Mouse (Mus musculus): ENCODE measurements at regions not wholly inside any gene's neighbourhood (a gene's known extent, or its start where the extent isn't known, plus 50 kb on each side); places are given as distances from the start of the nearest gene placed in this dataset. TPM values are rescaled to one million over a fixed set of nuclear protein-coding genes. Genes with fewer than 3 reads are reported as not detected.

DNA sequence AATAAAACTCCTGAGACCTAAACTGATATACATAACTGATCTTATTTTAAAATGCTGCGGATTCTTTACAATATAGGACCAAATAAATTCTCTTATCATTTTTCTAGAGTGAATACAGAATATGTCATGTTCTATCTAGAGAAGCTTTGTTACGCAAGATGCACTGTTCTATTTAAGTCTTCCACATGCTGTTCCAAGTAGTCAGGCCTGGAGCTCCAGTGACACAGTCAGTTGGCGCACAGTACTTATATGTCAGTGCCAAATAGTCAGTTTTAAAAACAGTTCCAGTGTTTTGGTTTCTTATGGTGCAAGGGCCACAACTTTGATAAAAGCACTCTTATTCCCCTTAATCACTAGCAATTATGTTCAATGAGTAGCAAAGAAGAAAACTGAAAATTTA lies 344.3 kb upstream of the Slitrk5 start:
- no peak for ATAC-seq (ENCODE audit: insufficient number of reproducible peaks, low FRiP score, low TSS enrichment, low read depth)
- WGBS, result 91% methylated on average over 3 of the region's 3 CpGs

DNA sequence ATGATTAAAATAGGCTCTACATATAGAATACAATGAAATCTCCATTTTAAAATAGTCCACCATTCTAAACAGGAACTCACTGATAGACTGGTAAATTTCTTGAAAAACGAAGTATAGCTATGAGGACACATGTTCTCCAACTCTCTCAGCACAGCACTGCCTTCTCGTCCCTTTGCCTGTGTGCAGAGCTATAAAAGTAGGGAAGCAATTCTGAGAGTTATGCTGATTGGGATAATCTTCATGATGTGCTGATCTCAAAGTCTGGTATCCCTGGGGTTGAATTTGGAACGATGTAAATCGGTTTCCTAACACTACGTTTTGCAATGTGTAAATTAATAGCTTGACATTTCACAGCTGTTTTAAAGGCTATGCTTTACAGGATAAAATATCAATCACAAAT lies 321.4 kb upstream of the Slitrk5 start:
- no peak overlapping the region for H3K9ac ChIP-seq
- H3K4me1 ChIP-seq, result no peaks in the 10 kb centered on the region
- no peaks in the 10 kb centered on the region for H3K36me3 ChIP-seq
- no peak for ATAC-seq (ENCODE audit: insufficient number of reproducible peaks, low FRiP score, low TSS enrichment, low read depth)
- H3K4me3 ChIP-seq, result no peak overlapping the region
- no peak overlapping the region for H3K27ac ChIP-seq
- H3K9me3 ChIP-seq, result no peaks in the 10 kb centered on the region
- H3K27me3 ChIP-seq, result no peaks in the 10 kb centered on the region
- no peak overlapping the region for H3K4me2 ChIP-seq
- 72% methylated on average over 5 of the region's 5 CpGs for WGBS

More for the DNA sequence above, 344.3 kb upstream of the Slitrk5 start:
- no peak overlapping the region for H3K9ac ChIP-seq
- H3K4me1 ChIP-seq, result no peaks in the 10 kb centered on the region
- no peak overlapping the region for H3K4me2 ChIP-seq
- H3K9me3 ChIP-seq, result no peaks in the 10 kb centered on the region
- no peaks in the 10 kb centered on the region for H3K36me3 ChIP-seq
- no peak overlapping the region for H3K4me3 ChIP-seq
- H3K27me3 ChIP-seq, result no peaks in the 10 kb centered on the region
- no peak overlapping the region for H3K27ac ChIP-seq

DNA sequence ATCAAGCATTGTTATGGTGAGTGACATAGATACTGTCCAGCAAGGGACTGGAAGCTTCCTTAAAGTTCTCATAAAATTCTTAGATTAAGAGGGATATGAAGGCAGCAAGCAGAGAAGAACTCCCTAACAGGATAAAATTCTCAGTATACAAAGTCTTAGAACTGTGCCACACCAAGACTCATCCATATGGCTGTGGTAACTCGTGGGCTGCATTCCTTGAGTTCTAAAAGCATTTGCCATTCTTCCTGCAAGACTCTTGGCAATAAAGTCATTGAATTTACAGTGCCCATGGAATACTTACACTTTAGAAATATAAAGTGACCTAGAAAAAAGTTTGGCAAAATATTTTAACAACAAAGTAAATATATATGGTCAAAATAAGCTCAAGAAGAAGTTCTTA lies 278.1 kb upstream of the Slitrk5 start:
- ATAC-seq (ENCODE audit: insufficient number of reproducible peaks, low FRiP score, low TSS enrichment, low read depth), result no peak
- no peaks in the 10 kb centered on the region for H3K9me3 ChIP-seq
- no peak overlapping the region for H3K4me3 ChIP-seq
- no peaks in the 10 kb centered on the region for H3K27me3 ChIP-seq
- no peaks in the 10 kb centered on the region for H3K36me3 ChIP-seq
- no peak overlapping the region for H3K4me2 ChIP-seq
- no peak overlapping the region for H3K9ac ChIP-seq
- H3K4me1 ChIP-seq, result no peaks in the 10 kb centered on the region
- no peak overlapping the region for H3K27ac ChIP-seq
- 30% methylated on average over 1 of the region's 1 CpGs for WGBS

DNA sequence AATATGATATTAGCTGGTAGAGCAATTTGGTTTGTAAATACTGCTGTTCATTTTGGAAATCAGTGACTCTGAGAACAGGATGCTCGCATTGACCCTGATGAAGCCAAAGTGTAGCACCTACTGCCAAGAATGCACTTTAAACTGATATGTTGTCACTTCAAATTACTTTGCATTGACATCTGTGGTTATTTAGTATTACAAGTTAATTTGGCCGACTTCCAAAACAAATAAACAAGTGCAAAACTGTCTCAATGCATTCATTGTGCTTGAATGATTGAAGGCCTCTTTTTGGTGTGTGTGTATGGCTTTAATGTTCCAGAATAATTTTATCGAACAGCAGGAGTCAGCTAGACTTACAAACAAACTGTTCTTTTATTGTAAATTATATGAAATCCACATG lies 274.1 kb upstream of the Slitrk5 start:
- Histone ChIP-seq H3K4me2 (no peak overlapping the region), H3K4me1 (no peaks in the 10 kb centered on the region), H3K27ac (no peak overlapping the region), H3K4me3 (no peak overlapping the region), H3K36me3 (no peaks in the 10 kb centered on the region), H3K9ac (no peak overlapping the region), H3K27me3 (no peaks in the 10 kb centered on the region), H3K9me3 (no peaks in the 10 kb centered on the region)
- WGBS, result 47% methylated on average over 3 of the region's 3 CpGs
- no peak for ATAC-seq (ENCODE audit: insufficient number of reproducible peaks, low FRiP score, low TSS enrichment, low read depth)

DNA sequence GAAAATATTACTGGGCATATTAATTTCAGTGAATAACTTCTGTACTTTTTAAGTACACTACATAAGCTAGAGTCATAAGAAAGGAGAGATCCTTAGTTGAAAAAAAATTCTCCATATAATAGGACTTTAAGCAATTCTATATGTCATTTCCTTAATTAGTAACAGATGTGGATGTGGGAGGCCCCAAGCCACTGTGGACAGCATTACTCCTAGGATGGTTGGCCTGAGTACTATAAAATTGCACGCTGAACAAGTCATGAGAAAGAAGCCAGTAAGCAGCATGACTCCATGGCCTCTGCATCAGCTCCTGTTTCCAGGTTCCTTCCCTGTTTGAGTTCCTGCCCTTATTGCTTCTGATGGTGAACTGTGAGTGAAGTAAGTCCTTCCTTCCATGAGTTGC lies 272.4 kb upstream of the Slitrk5 start:
- Histone ChIP-seq H3K27me3 (no peaks in the 10 kb centered on the region), H3K27ac (no peak overlapping the region), H3K9me3 (no peaks in the 10 kb centered on the region), H3K36me3 (no peaks in the 10 kb centered on the region), H3K4me3 (no peak overlapping the region), H3K4me1 (no peaks in the 10 kb centered on the region), H3K4me2 (no peak overlapping the region), H3K9ac (no peak overlapping the region)
- 34% methylated on average over 1 of the region's 1 CpGs for WGBS
- no peak for ATAC-seq (ENCODE audit: insufficient number of reproducible peaks, low FRiP score, low TSS enrichment, low read depth)

DNA sequence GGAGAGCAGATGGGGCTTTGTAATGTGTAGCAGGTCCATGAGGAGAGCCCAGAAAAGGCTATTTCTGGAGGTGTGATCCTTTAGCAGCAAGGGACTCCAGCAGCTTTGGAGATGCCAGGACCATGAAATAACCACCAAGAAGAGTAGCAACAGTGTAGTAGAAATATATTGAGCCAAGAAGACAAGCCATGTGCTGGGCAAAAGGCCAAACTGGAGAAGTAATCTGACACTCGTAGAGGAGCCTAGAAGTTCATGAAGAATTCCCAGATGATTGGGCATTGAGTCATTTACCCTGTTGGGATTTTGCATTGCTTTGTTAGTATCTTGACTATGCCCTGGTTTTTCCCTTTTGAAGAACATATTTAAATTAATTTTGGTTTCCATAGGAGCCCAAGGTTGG lies 271.3 kb upstream of the Slitrk5 start:
- Histone ChIP-seq H3K9me3 (no peaks in the 10 kb centered on the region), H3K9ac (no peak overlapping the region), H3K4me1 (no peaks in the 10 kb centered on the region), H3K27me3 (no peaks in the 10 kb centered on the region), H3K36me3 (no peaks in the 10 kb centered on the region), H3K4me3 (no peak overlapping the region), H3K27ac (no peak overlapping the region), H3K4me2 (no peak overlapping the region)
- 56% methylated on average over 1 of the region's 1 CpGs for WGBS
- no peak for ATAC-seq (ENCODE audit: insufficient number of reproducible peaks, low FRiP score, low TSS enrichment, low read depth)

DNA sequence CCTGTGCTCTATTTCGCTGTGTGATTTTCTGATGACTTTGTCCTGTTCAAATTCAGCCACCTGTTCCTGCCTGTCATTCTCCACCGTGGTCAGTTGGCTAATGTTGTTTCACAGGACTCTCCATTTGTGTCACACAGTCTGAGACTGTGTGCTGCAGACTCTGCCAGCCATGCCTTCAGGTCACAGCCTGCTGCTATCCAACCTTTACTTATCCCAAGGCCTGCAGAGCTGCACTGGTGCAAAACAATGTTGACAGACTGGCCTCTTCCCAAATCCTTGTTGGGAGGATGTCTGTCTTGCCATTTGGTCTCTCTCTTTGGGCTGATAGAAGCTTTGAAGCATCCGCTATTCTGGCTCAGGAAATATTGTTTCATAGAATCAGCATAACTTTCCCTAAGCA lies 261.4 kb upstream of the Slitrk5 start:
- WGBS, result 74% methylated on average over 3 of the region's 3 CpGs
- no peaks in the 10 kb centered on the region for H3K4me1 ChIP-seq
- H3K4me2 ChIP-seq, result no peak overlapping the region
- no peak overlapping the region for H3K9ac ChIP-seq
- H3K9me3 ChIP-seq, result no peaks in the 10 kb centered on the region
- H3K36me3 ChIP-seq, result no peaks in the 10 kb centered on the region
- no peak for ATAC-seq (ENCODE audit: insufficient number of reproducible peaks, low FRiP score, low TSS enrichment, low read depth)
- H3K4me3 ChIP-seq, result no peak overlapping the region
- H3K27me3 ChIP-seq, result no peaks in the 10 kb centered on the region
- H3K27ac ChIP-seq, result no peak overlapping the region

DNA sequence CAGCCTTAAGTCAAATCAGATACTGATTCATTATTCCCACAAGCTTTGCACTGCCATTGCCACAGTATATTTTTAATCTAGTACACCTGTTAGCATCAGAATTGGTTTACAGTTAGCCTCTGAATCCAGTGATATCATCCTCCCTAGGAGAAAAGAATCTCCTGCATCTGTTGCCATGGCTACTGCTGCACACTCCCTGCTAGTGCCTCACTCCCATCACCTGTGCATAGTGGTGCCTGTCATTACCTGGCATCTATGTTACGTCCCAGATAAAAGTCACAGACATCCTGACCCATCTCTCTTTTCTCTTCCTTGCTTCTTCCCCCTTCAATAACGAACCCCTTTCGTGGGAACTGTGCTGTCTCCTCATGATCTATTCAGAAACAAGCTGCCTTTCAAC lies 256.4 kb upstream of the Slitrk5 start:
- H3K27me3 ChIP-seq, result no peaks in the 10 kb centered on the region
- H3K4me2 ChIP-seq, result no peak overlapping the region
- 72% methylated on average over 3 of the region's 3 CpGs for WGBS
- H3K27ac ChIP-seq, result no peak overlapping the region
- H3K36me3 ChIP-seq, result no peaks in the 10 kb centered on the region
- H3K9ac ChIP-seq, result no peak overlapping the region
- ATAC-seq (ENCODE audit: insufficient number of reproducible peaks, low FRiP score, low TSS enrichment, low read depth), result no peak
- H3K9me3 ChIP-seq, result no peaks in the 10 kb centered on the region
- no peak overlapping the region for H3K4me3 ChIP-seq
- H3K4me1 ChIP-seq, result no peaks in the 10 kb centered on the region

DNA sequence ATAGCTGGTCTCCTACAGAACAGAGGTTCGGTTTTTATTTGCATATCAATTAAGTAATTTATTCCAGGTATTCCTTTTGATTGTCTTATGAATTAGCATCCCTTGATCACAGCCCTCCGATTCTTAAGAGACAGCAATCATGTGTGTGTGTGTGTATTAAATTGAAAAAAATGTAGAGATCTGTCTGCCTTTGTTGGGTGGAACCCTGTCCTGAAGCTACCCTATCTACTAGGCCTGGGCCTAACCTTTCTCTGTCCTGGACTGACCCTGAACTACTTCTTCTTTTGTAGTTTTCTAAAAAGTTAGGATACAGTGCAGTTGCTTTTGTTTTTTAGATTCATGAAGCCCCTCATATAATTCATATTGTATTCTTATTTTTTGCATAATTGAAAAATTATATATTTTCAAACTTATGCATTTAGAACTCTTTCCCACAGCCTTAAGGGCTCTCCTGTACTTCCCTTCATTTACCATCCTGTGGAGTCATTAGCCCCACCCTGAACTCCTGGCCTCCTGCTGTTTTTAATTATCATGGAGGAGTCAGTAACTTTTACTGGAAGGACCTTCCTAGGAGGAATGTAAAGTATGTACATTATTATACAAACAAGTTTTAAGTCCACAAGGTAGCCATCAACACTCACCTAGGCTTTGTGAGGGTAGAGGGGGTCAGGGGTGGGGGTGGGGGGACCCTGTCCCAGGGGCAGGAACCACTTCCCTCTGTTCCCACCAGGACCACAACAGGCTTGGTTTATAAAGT lies 245.6 kb upstream of the Slitrk5 start:
- Histone ChIP-seq H3K4me2 (no peak overlapping the region), H3K36me3 (no peaks in the 10 kb centered on the region), H3K4me3 (no peak overlapping the region), H3K27me3 (no peaks in the 10 kb centered on the region), H3K9me3 (no peaks in the 10 kb centered on the region), H3K27ac (no peak overlapping the region), H3K4me1 (no peaks in the 10 kb centered on the region), H3K9ac (no peak overlapping the region)
- ATAC-seq (ENCODE audit: insufficient number of reproducible peaks, low FRiP score, low TSS enrichment, low read depth), result no peak
- WGBS, result 75% methylated on average over 2 of the region's 2 CpGs

Small RNAs in the stretch of these regions (microRNA-seq; reads per million reads assigned to microRNA genes)
- gene Gm22802, result not detected

All from limb, embryonic 15.5 days (tissue).